Comparison of ENCODE assay signal across 10 mouse cellular contexts in genomic region chr16:91452363-91452896, GRCm38 (mm10). TPM values are rescaled to one million over a fixed set of nuclear protein-coding genes. Genes with fewer than 3 reads are reported as not detected.
A peak's percentile ranks its signal among the peaks of the same experiment; 100 is the strongest.
DNase-seq lines count a peak whose midpoint lies in the region; ATAC-seq and TF ChIP-seq lines count a peak whose summit lies in the region.
"Had no signal": no experiment of that assay in that cellular context is flagged by ENCODE, and none has a peak within 500 bp of the region (broad histone marks: within the 10 kb centered on the region; RNA-seq: fewer than 3 reads in every experiment).

No protein-coding gene starts in this region.

- intact Hi-C loops in left cerebral cortex, adult 2 months (cut with DNase I): no loop called here
- intact Hi-C loops in left cerebral cortex, postnatal 14 days (cut with DNase I): no loop called here

- H3K4me3 ChIP-seq in left cerebral cortex, adult 2 months: no peak overlapping the region
- peak overlapping the region; percentile 11; the same call in 1 of the 2 replicates for H3K4me3 ChIP-seq in bone marrow macrophage, adult 2 months (ENCODE audit: insufficient read depth, low read length)
- no peak overlapping the region for H3K4me3 ChIP-seq in intestine, embryonic 15.5 days (replicated peaks)
- H3K4me3 ChIP-seq in midbrain, embryonic 10.5 days: no peak overlapping the region
- H3K4me3 ChIP-seq: limb, embryonic 12.5 days had no signal

- WGBS in intestine, embryonic 15.5 days: 38% methylated on average over 6 of the region's 6 CpGs
- 82% methylated on average over 6 of the region's 6 CpGs for WGBS in midbrain, embryonic 10.5 days

- no peak overlapping the region for H3K4me2 ChIP-seq in intestine, embryonic 15.5 days (replicated peaks)
- H3K4me2 ChIP-seq: limb, embryonic 12.5 days had no signal

- peak overlapping the region; percentile 59 for H3K27ac ChIP-seq in left cerebral cortex, adult 2 months
- peak overlapping the region; percentile 96 for H3K27ac ChIP-seq in bone marrow macrophage, adult 2 months (ENCODE audit: insufficient read depth, low read depth, low read length)
- H3K27ac ChIP-seq in intestine, embryonic 15.5 days: no peak overlapping the region
- no peak overlapping the region for H3K27ac ChIP-seq in midbrain, embryonic 10.5 days (replicated peaks)
- H3K27ac ChIP-seq: limb, embryonic 12.5 days had no signal

- no peaks in the 10 kb centered on the region for H3K27me3 ChIP-seq in intestine, embryonic 15.5 days (replicated peaks)
- H3K27me3 ChIP-seq in midbrain, embryonic 10.5 days (ENCODE audit: low read depth, poor library complexity, severe bottlenecking): no peaks in the 10 kb centered on the region
- H3K27me3 ChIP-seq: limb, embryonic 12.5 days had no signal

- no peaks in the 10 kb centered on the region for H3K36me3 ChIP-seq in intestine, embryonic 15.5 days
- no peaks in the 10 kb centered on the region for H3K36me3 ChIP-seq in midbrain, embryonic 10.5 days
- H3K36me3 ChIP-seq: limb, embryonic 12.5 days had no signal

- peak; percentile 5 for TF ChIP-seq CTCF in left cerebral cortex, adult 2 months (IDR thresholded peaks at IDR 0.05)
- no peak for TF ChIP-seq CTCF in bone marrow macrophage, adult 2 months (IDR thresholded peaks at IDR 0.05; ENCODE audit: low read depth, low read length)

- H3K9ac ChIP-seq in intestine, embryonic 15.5 days: no peak overlapping the region
- H3K9ac ChIP-seq: limb, embryonic 12.5 days had no signal

- DNase-seq in left cerebral cortex, adult 2 months (ENCODE audit: extremely low spot score in 1 of 2, low spot score in 2 of 2): no peak
- no peak for DNase-seq in left cerebral cortex, postnatal 14 days (ENCODE audit: low spot score in 2 of 2)
- DNase-seq in skeletal muscle tissue, adult 2 months (ENCODE audit: low read depth, low spot score): peak; percentile 44
- DNase-seq in T-cell, adult 2 months (ENCODE audit: low spot score): no peak
- DNase-seq in urinary bladder, postnatal 25 days (ENCODE audit: low spot score): no peak
- no peak for DNase-seq in midbrain, embryonic 10.5 days (ENCODE audit: low spot score)
- DNase-seq: right cerebral cortex, postnatal 4 days had no signal

- no peaks in the 10 kb centered on the region for H3K9me3 ChIP-seq in intestine, embryonic 15.5 days
- 0 out of 2 replicates have a peak, but pooled peaks cover 7% of the 10 kb centered on the region for H3K9me3 ChIP-seq in midbrain, embryonic 10.5 days (replicated peaks)
- H3K9me3 ChIP-seq: limb, embryonic 12.5 days had no signal

- no peak for TF ChIP-seq POLR2A in bone marrow macrophage, adult 2 months (IDR thresholded peaks at IDR 0.05; ENCODE audit: borderline replicate concordance, low read depth, low read length)

- peaks cover 41% of the 10 kb centered on the region for H3K4me1 ChIP-seq in bone marrow macrophage, adult 2 months (ENCODE audit: control insufficient read depth, insufficient read depth, low read length)
- no peaks in the 10 kb centered on the region for H3K4me1 ChIP-seq in intestine, embryonic 15.5 days (replicated peaks)
- peaks cover 3% of the 10 kb centered on the region for H3K4me1 ChIP-seq in midbrain, embryonic 10.5 days

- ATAC-seq in intestine, embryonic 15.5 days: peak; percentile 51; the same call in 1 of the 2 replicates

RNA-seq across cellular contexts. Expression of gene Ifnar1, which starts 32.6 kb away (rescaled TPM):
- 10 to 100 TPM; 45.2 TPM for total RNA-seq in left cerebral cortex, adult 2 months (2021)
- 10 to 100 TPM; 67.8 to 71.0 TPM for total RNA-seq in left cerebral cortex, postnatal 14 days (2021)
- polyA plus RNA-seq in bone marrow macrophage, adult 2 months (2012; ENCODE audit: insufficient read depth, insufficient read length, missing spikeins): 89.1 and 92.5 TPM in 2 replicates
- 40.1 and 42.0 TPM in 2 replicates for polyA plus RNA-seq in intestine, embryonic 15.5 days (2015; fragmentation: Nextera tagmentation; extraction: Ambion mirVana)
- 52.0 and 55.8 TPM in 2 replicates for polyA plus RNA-seq in midbrain, embryonic 10.5 days (2016; fragmentation: Nextera tagmentation; extraction: Ambion mirVana)

RNA-seq across cellular contexts. Expression of gene Il10rb, which starts 46.5 kb away (rescaled TPM):
- 1 to 10 TPM; 8.5 to 9.1 TPM for total RNA-seq in left cerebral cortex, adult 2 months (2021)
- total RNA-seq in left cerebral cortex, postnatal 14 days (2021): 1 to 10 TPM; 8.7 to 9.8 TPM
- 345 and 358 TPM in 2 replicates for polyA plus RNA-seq in bone marrow macrophage, adult 2 months (2012; ENCODE audit: insufficient read depth, insufficient read length, missing spikeins)
- 64.8 and 74.4 TPM in 2 replicates for polyA plus RNA-seq in intestine, embryonic 15.5 days (2015; fragmentation: Nextera tagmentation; extraction: Ambion mirVana)
- polyA plus RNA-seq in midbrain, embryonic 10.5 days (2016; fragmentation: Nextera tagmentation; extraction: Ambion mirVana): 6.9 and 8.9 TPM in 2 replicates

Comparison
In these comparisons a context has a peak if more than half of its experiments do, and no peak if none do; other contexts are left out.
1. H3K27ac ChIP-seq: peak in left cerebral cortex, adult 2 months (single experiment) and bone marrow macrophage, adult 2 months (single experiment); none in intestine, embryonic 15.5 days (single experiment) and midbrain, embryonic 10.5 days (single experiment).